Mouse (Mus musculus) MEL-GATA-1-ER (cell line): ENCODE results near the gene Twnk.
"Not testable (repeated sequence)": the region's sequence is repeated elsewhere in the genome, so short reads cannot be mapped to it uniquely, and the experiment has no call there.

Source experiments
- DNase-seq: peaks from one replicate; pipeline ENCODE4 v3.0.0-alpha.2; 2012; ENCODE audit warnings: low read depth; ENCODE audit errors: extremely low read depth

Gene Twnk

GRCm38 (mm10) chr19:45024775-45025174, 19.3 kb downstream of the Twnk start:
- DNase-seq = no peak

GRCm38 (mm10) chr19:45025937-45026568, 20.6 kb downstream of the Twnk start:
- no peak for DNase-seq

DNA sequence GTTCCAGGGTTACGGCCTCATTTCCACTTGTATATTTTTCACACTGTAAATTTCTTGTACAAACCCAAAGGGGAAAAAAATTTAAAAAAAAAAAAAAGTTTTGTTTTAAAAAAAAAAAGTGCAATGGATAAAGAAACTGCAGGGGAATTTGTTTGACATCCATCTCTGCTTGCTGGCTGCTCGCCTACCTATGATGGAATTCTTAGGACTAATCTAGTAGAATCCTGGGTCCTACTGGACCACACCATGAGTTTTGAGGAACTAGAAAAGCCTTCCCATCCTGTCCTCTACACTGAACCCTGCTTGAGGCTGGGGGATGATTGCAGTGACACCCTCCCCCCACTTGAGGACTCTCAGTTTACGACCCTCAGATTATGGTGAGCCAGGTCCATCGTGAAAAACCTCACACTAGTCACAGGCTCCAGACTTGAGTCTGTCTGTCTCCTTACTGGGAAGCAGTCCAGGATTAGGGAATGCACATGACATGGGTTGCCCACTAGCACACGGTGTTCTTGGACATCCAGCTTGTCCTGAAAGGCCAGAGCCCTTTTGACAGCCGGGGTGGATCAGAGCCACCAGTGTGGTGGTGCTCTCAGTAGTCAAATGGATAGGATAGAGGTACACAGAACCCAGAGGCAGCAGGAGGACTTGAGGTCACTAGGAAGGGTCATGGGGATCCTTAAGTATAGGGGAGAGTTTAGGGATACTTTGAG, 21.7 kb downstream of the Twnk start:
- DNase-seq = no peak

DNA sequence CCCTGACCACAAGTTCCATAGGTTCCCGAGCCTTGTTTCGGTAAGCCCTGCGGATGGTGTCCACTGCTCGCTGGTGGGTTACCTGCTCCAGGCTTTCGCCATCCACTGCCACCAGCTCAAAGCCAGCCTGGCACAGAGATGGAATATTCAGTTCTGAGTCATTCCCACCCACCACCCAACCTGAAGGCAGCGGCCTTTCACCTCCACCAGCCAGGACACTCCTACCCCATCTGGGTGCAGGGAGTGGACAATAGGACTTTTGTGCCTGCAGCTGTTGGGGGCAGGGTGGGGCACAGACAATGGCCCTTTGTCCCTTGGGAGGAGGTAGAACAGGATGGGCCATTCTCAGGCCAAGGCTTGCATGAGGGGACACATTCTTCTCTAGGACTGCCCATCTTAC, 22.4 kb downstream of the Twnk start:
- DNase-seq = no peak

DNA sequence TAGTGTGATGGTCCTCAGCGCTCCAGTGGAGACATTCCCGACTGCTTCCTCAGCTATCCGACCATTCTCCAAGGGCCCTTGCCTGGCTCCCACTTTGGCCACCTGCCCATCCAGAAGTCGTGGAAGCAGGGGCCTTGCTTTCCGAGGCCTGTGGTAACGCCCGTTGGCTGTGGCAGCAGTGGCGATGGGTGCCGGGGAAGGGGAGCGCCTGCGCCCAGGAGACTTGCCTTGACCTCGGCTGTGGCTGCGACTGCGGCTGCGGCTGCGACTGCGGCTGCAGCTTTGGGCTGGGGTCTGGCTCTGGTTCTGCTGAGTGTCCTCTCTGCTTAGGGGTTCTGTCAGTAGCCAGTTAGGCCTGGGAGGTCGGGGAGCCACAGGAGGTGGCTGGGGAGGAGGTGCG, 23.3 kb downstream of the Twnk start:
- no peak for DNase-seq

DNA sequence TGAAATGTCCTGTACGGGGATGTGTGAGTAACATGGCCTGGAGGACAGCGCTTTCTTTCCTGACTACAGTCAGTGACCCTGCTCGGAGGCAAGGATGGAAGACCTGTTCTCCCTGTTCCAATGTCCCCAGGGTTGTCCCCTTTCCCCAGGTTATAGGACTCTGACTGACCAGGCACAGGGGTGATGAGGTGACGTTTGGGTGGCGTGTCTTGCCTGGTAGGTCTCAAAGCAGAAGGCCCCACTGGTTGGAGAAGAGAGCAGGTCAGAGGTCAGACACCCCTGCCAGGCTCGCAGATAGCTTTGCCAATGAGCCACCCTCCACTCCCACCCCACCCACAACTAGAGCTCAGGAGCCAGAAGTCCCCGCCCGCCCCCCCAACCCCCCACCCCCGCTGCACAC, 24.1 kb downstream of the Twnk start:
- no peak for DNase-seq

- DNase-seq = peak; percentile 71
Observed at GRCm38 (mm10) chr19:45030111-45030510, 24.6 kb downstream of the Twnk start.

GRCm38 (mm10) chr19:45030746-45031693, 25.6 kb downstream of the Twnk start:
- peak; percentile 82 for DNase-seq

DNA sequence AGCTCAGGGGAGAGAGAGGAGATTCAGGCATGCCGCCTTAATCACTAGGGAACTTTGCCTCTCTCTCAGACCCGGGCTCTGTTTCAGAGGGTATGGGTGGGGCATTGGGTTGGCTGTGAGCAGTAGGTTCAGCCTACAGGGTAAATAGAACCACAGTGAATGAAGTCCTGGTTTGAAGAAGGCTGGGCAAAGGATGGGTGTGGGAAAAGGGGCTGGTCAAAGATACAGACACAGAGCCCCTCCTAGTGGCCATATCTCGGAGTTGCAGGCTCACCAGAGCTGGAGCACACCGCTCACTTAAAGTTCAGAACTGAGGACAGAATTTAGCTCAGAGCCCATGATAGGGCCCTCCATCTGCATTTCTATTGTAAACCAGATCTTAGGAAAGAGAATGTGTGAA, 26.3 kb downstream of the Twnk start:
- DNase-seq = peak; percentile 80

DNA sequence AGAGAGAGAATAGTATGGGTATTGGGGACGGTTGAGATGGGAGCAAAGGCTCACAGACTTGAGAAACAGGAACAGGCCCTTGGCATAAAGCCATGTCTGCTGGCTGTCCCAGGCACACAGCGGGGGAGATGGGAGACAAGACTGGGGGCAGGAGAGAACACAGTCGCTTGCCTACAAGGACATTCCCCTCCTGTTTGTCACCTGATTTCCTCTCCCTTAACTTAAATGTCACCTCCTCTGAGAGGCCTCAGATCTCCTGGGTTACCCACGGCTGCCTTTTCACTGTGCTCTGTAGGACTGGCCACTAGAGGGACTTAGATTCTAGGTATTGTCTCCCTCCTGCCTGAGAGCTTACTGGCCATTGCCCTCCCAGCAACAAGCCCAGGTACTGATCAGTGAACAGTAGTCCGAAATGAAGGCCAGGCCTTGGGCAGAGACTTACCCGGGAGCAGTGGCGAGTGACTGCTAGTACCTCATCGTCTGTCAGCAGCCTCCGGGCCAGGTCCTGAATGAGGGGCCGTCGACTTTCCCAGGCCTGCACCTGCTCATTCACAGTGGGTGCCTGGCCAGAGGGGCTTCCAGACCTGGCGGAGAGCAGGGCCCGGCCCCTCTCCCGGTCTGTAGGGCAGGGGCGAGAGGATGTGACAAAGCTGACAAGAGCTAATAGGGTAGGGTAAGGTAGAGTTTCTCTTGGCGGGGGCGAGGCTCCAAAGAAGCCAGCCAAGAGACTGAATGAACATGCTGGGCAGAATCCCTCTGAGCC, 27.3 kb downstream of the Twnk start:
- DNase-seq = peak; percentile 86

- no peak for DNase-seq
Observed at GRCm38 (mm10) chr19:45036867-45037266, 31.4 kb downstream of the Twnk start.

- DNase-seq = not testable (repeated sequence)
Observed at GRCm38 (mm10) chr19:45038198-45038597, 32.7 kb downstream of the Twnk start.

DNA sequence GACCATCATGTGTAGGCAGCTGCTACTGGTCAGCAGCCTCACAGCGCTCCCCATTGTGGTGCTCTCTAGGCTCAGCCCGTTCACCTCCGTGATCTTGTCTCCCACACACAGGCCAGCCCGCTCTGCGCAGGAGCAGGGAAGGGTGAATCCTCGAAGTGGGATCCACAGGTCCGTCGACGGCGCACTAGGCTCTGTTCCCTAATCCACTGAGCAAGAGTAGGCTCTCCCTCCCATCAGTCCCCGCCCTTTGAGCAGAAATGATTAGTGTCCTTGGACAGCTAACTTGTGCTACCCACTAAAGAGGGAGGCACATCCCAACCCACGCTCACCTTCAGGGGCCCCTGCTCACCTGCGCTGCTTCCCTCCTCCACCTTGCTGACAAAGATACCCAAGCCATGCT, 34.8 kb downstream of the Twnk start:
- DNase-seq = no peak

- DNase-seq = no peak
Observed at GRCm38 (mm10) chr19:45044389-45044927, 39.0 kb downstream of the Twnk start.

DNA sequence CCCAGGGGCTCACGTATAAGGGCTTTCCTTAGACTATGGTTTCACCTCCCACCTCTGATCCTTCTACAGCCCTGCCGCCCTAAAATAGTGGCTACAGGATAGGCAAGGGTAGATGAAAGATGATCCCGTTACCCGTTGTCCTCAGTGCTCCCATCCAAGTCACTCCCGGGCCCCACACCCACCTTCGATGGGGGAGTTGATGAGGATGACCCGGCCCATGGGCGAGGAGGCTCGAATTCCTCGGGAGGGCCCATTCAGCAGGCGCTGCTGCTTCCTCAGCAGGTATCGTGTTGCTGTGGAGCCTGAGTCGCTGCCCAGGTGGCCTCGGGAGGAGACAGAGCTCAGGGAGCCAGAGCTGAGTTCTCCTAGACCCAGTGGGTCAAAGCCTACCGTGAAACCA, 39.8 kb downstream of the Twnk start:
- no peak for DNase-seq

DNA sequence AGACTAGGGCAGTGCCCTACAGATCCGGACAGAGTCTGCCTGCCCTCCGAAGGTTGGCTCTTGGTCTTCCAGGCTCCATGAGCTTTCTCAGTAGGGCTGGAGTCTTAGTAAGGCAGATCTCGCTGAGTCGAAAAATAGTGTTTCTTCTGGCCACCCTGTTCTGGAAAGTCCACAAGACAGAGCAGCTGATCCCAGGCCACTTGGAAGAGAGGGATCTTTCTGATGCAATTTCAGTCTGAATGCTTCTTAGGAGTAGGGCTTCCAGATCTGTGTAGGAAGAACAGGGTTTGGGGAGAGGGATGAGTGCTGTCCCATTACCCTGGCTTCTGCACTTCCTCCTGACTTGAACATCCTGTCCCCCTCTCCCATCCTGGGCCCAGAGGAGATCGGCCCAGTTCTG, 40.2 kb downstream of the Twnk start, which contains the start of gene Pdzd7:
Gene Pdzd7 (minus strand): TSS at position 67 of the 400 bp plus-strand sequence.
- DNase-seq = no peak

- DNase-seq = peak; percentile 79
Observed at GRCm38 (mm10) chr19:45046523-45047321, 41.3 kb downstream of the Twnk start.

GRCm38 (mm10) chr19:45047417-45047934, 42.0 kb downstream of the Twnk start, which contains the start of gene Sfxn3:
Gene Sfxn3, plus strand, starts transcription at chr19:45047503.
- peak; percentile 77 for DNase-seq

DNA sequence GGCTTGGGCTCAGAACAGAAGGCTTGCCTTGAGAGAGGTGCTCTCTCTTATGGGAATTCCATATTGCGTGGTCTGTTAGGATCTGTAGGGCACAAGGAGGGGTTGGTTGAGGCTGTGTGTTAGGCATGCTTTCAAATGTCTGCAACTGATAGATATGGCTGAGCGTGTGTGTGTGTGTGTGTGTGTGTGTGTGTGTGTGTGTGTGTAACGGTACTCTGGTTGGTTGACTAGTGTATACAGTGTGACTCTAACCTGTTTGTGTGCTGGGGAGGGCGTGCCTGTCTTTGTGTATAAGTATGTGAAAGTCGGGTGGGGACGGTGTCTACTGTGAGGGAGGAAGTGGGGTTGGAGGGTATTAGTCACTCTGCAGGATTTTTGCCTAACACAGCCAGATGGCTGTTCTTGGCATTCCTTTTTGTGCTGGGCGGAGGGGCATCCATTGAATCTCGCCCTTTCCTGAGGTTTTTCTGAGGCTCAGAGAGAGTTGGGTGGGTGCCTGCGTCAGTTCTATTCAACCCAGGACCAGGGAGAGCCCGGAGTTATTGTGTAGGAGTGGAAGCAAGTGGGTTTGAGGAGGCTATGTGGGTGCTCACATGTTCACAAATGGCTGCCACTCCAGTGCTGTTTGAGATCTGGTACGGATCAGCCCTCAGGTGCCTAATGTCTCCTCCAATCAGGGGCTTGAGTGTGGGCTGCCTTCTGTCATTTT, 42.6 kb downstream of the Twnk start:
- peak; percentile 78 for DNase-seq
